Comparison of ENCODE assay signal across 15 mouse cellular contexts in the genomic region with DNA sequence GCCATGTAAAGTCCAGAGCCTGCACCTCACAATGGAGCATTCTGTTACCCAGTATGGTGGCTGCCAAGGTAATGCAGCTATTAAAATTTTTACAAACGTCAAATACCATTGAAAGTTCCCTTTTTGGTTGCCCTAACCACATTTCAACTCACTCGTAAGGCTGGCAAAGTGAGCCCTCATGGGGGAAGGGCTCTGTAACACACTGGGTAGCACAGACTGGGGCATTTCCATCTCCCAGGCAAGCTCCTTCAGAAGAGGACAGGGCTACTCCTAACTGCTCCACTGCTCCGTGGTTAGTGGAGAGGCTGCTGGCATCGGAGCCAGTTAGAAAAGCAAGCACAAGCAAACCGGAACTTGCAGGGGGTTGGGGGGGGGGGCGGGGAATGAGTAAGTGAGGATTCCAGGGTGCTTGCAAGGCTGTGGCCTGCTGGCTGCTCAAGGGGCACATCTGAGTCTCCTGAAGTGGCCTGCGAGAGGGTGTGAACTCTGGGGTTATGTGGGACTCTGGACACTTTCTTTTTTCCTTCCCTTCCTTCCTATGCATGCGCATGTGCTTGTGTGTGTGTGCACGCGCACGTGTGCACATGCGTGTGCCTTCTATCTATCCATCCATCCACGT.
A peak's percentile ranks its signal among the peaks of the same experiment; 100 is the strongest.
DNase-seq lines count a peak whose midpoint lies in the region; ATAC-seq and TF ChIP-seq lines count a peak whose summit lies in the region.
"Had no signal": no experiment of that assay in that cellular context is flagged by ENCODE, and none has a peak within 500 bp of the region (broad histone marks: within the 10 kb centered on the region; RNA-seq: fewer than 3 reads in every experiment).

No protein-coding gene starts in this region.

- H3K4me2 ChIP-seq in hindbrain, embryonic 13.5 days: no peak overlapping the region
- no peak overlapping the region for H3K4me2 ChIP-seq in hindbrain, embryonic 12.5 days (replicated peaks)
- no peak overlapping the region for H3K4me2 ChIP-seq in CH12.LX (ENCODE audit: insufficient read depth, low read depth, poor library complexity, severe bottlenecking)
- H3K4me2 ChIP-seq in embryonic facial prominence, embryonic 13.5 days: no peak overlapping the region; the same call in 1 of the 2 replicates
- no peak overlapping the region for H3K4me2 ChIP-seq in limb, embryonic 11.5 days (ENCODE audit: low read depth, severe bottlenecking)
- H3K4me2 ChIP-seq in neural tube, embryonic 15.5 days: no peak overlapping the region
- H3K4me2 ChIP-seq: heart, embryonic 15.5 days; intestine, embryonic 15.5 days; liver, embryonic 15.5 days; neural tube, embryonic 13.5 days had no signal

- no peak overlapping the region for H3K4me3 ChIP-seq in hindbrain, embryonic 13.5 days
- H3K4me3 ChIP-seq in hindbrain, embryonic 12.5 days: no peak overlapping the region
- H3K4me3 ChIP-seq in CH12.LX (replicated peaks in 1 of 3; ENCODE audit: low read depth in 2 of 3, low read length in 2 of 3, poor library complexity in 1 of 3): no peak overlapping the region
- H3K4me3 ChIP-seq in embryonic facial prominence, embryonic 13.5 days: no peak overlapping the region
- no peak overlapping the region for H3K4me3 ChIP-seq in limb, embryonic 11.5 days (ENCODE audit: low read depth, low read length)
- no peak overlapping the region for H3K4me3 ChIP-seq in neural tube, embryonic 15.5 days (replicated peaks)
- H3K4me3 ChIP-seq: heart, embryonic 15.5 days; intestine, embryonic 15.5 days; liver, embryonic 15.5 days; neural tube, embryonic 13.5 days had no signal

- dilution Hi-C loops in CH12.LX (cut with MboI; ENCODE audit: extremely low pct_ligation_motif_present, extremely low pct_unique_long_range_greater_than_20kb, low sequenced_read_pairs): no loop called here

- 61% methylated on average over 13 of the region's 13 CpGs for WGBS in hindbrain, embryonic 13.5 days
- 56% methylated on average over 13 of the region's 13 CpGs for WGBS in hindbrain, embryonic 12.5 days
- 46% methylated on average over 13 of the region's 13 CpGs for WGBS in embryonic facial prominence, embryonic 13.5 days
- 46% methylated on average over 13 of the region's 13 CpGs for WGBS in limb, embryonic 11.5 days
- 58% methylated on average over 13 of the region's 13 CpGs for WGBS in neural tube, embryonic 15.5 days

- peak overlapping the region; percentile 40; the same call in 1 of the 2 replicates for H3K27ac ChIP-seq in hindbrain, embryonic 13.5 days
- H3K27ac ChIP-seq in hindbrain, embryonic 12.5 days: no peak overlapping the region; the same call in 1 of the 2 replicates
- no peak overlapping the region for H3K27ac ChIP-seq in CH12.LX (ENCODE audit: insufficient read depth, low read depth)
- H3K27ac ChIP-seq in embryonic facial prominence, embryonic 13.5 days: peak overlapping the region; percentile 22; the same call in 1 of the 2 replicates
- H3K27ac ChIP-seq in limb, embryonic 11.5 days (replicated peaks; ENCODE audit: low read depth, low read length): peak overlapping the region; percentile 81; the same call in 1 of the 2 replicates
- H3K27ac ChIP-seq in neural tube, embryonic 15.5 days (replicated peaks): no peak overlapping the region; the same call in 1 of the 2 replicates
- H3K27ac ChIP-seq: heart, embryonic 15.5 days; intestine, embryonic 15.5 days; liver, embryonic 15.5 days had no signal

- TF ChIP-seq EP300 in CH12.LX (IDR thresholded peaks at IDR 0.05; ENCODE audit: low read length): no peak

- no peak for TF ChIP-seq POLR2A in CH12.LX (IDR thresholded peaks at IDR 0.05; ENCODE audit: low read depth, low read length)

- no peaks in the 10 kb centered on the region for H3K36me3 ChIP-seq in hindbrain, embryonic 13.5 days
- no peaks in the 10 kb centered on the region for H3K36me3 ChIP-seq in hindbrain, embryonic 12.5 days
- H3K36me3 ChIP-seq in CH12.LX (replicated peaks in 1 of 2; ENCODE audit: control insufficient read depth in 1 of 2, insufficient read depth in 1 of 2, low read length in 1 of 2): no peaks in the 10 kb centered on the region
- H3K36me3 ChIP-seq in embryonic facial prominence, embryonic 13.5 days: no peaks in the 10 kb centered on the region
- no peaks in the 10 kb centered on the region for H3K36me3 ChIP-seq in limb, embryonic 11.5 days (ENCODE audit: control insufficient read depth, insufficient read depth, low read length)
- H3K36me3 ChIP-seq in neural tube, embryonic 15.5 days: no peaks in the 10 kb centered on the region
- H3K36me3 ChIP-seq: heart, embryonic 15.5 days; intestine, embryonic 15.5 days; liver, embryonic 15.5 days; neural tube, embryonic 13.5 days had no signal

- H3K9me3 ChIP-seq in hindbrain, embryonic 13.5 days: no peaks in the 10 kb centered on the region
- H3K9me3 ChIP-seq in hindbrain, embryonic 12.5 days (replicated peaks): no peaks in the 10 kb centered on the region
- H3K9me3 ChIP-seq in CH12.LX (replicated peaks; ENCODE audit: low read length): no peaks in the 10 kb centered on the region
- no peaks in the 10 kb centered on the region for H3K9me3 ChIP-seq in embryonic facial prominence, embryonic 13.5 days
- no peaks in the 10 kb centered on the region for H3K9me3 ChIP-seq in limb, embryonic 11.5 days (ENCODE audit: control insufficient read depth, low read length)
- H3K9me3 ChIP-seq in neural tube, embryonic 15.5 days (replicated peaks): no peaks in the 10 kb centered on the region
- H3K9me3 ChIP-seq: heart, embryonic 15.5 days; intestine, embryonic 15.5 days; liver, embryonic 15.5 days; neural tube, embryonic 13.5 days had no signal

- peak; percentile 28 for DNase-seq in CH12.LX (ENCODE audit: extremely low read depth)
- DNase-seq in limb, embryonic 11.5 days (ENCODE audit: low spot score): no peak
- no peak for DNase-seq in urinary bladder, adult 18-20 months (ENCODE audit: low spot score in 2 of 2)
- no peak for DNase-seq in kidney, adult 8-10 months
- DNase-seq: adrenal gland, postnatal 36 days; cerebellum, adult 18-20 months; midbrain, embryonic 14.5 days had no signal

- H3K79me2 ChIP-seq in CH12.LX (replicated peaks; ENCODE audit: control insufficient read depth, extremely low read depth, insufficient read depth, poor library complexity, severe bottlenecking): no peaks in the 10 kb centered on the region

- no peaks in the 10 kb centered on the region for H3K27me3 ChIP-seq in hindbrain, embryonic 13.5 days
- no peaks in the 10 kb centered on the region; the same call in 1 of the 2 replicates for H3K27me3 ChIP-seq in hindbrain, embryonic 12.5 days
- no peaks in the 10 kb centered on the region for H3K27me3 ChIP-seq in CH12.LX (replicated peaks)
- 0 out of 2 replicates have a peak, but pooled peaks cover 9% of the 10 kb centered on the region for H3K27me3 ChIP-seq in embryonic facial prominence, embryonic 13.5 days
- no peaks in the 10 kb centered on the region for H3K27me3 ChIP-seq in limb, embryonic 11.5 days (ENCODE audit: control insufficient read depth, insufficient read depth, low read length)
- H3K27me3 ChIP-seq in neural tube, embryonic 15.5 days (replicated peaks): no peaks in the 10 kb centered on the region
- H3K27me3 ChIP-seq: heart, embryonic 15.5 days; intestine, embryonic 15.5 days; liver, embryonic 15.5 days; neural tube, embryonic 13.5 days had no signal

- ATAC-seq in hindbrain, embryonic 13.5 days (ENCODE audit: low FRiP score): no peak
- ATAC-seq in hindbrain, embryonic 12.5 days (ENCODE audit: low FRiP score): no peak
- ATAC-seq in embryonic facial prominence, embryonic 13.5 days (ENCODE audit: insufficient number of reproducible peaks, insufficient read depth, low FRiP score, low TSS enrichment, low read depth): no peak
- no peak for ATAC-seq in limb, embryonic 11.5 days (ENCODE audit: insufficient number of reproducible peaks, low FRiP score, low TSS enrichment, low read depth)
- no peak for ATAC-seq in neural tube, embryonic 15.5 days (ENCODE audit: low FRiP score)
- ATAC-seq: intestine, embryonic 15.5 days had no signal

- in situ Hi-C loops in CH12.LX (cut with MboI; ENCODE audit: low pct_ligation_motif_present, low pct_unique_long_range_greater_than_20kb, low sequenced_read_pairs): no loop called here

- H3K9ac ChIP-seq in hindbrain, embryonic 13.5 days: no peak overlapping the region
- no peak overlapping the region for H3K9ac ChIP-seq in hindbrain, embryonic 12.5 days
- H3K9ac ChIP-seq in CH12.LX (ENCODE audit: insufficient read depth, low read depth): no peak overlapping the region
- H3K9ac ChIP-seq in embryonic facial prominence, embryonic 13.5 days: no peak overlapping the region
- no peak overlapping the region for H3K9ac ChIP-seq in limb, embryonic 11.5 days (ENCODE audit: low read length)
- no peak overlapping the region for H3K9ac ChIP-seq in neural tube, embryonic 15.5 days (replicated peaks)
- H3K9ac ChIP-seq: heart, embryonic 15.5 days; intestine, embryonic 15.5 days; liver, embryonic 15.5 days had no signal

- H3K4me1 ChIP-seq in hindbrain, embryonic 13.5 days (replicated peaks): peaks cover 47% of the 10 kb centered on the region
- peaks cover 40% of the 10 kb centered on the region for H3K4me1 ChIP-seq in hindbrain, embryonic 12.5 days
- H3K4me1 ChIP-seq in CH12.LX (ENCODE audit: control insufficient read depth in 1 of 2, insufficient read depth in 2 of 2): peaks cover 0 to 20% of the 10 kb centered on the region in 2 experiments; a peak in 2 of 4 replicates
- H3K4me1 ChIP-seq in embryonic facial prominence, embryonic 13.5 days: peaks cover 49% of the 10 kb centered on the region
- peaks cover 42% of the 10 kb centered on the region for H3K4me1 ChIP-seq in limb, embryonic 11.5 days (ENCODE audit: control insufficient read depth, insufficient read depth, low read length)
- H3K4me1 ChIP-seq in neural tube, embryonic 15.5 days: peaks cover 46% of the 10 kb centered on the region
- H3K4me1 ChIP-seq: heart, embryonic 15.5 days; liver, embryonic 15.5 days had no signal

- no peak for TF ChIP-seq CTCF in CH12.LX (conservative IDR thresholded peaks at IDR 0.05 in 1 of 2, IDR thresholded peaks at IDR 0.05 in 1 of 2; ENCODE audit: low read depth in 2 of 2, low read length in 2 of 2)

- no peak for TF ChIP-seq RAD21 in CH12.LX (IDR thresholded peaks at IDR 0.05; ENCODE audit: low read depth, low read length)

TF ChIP-seq in CH12.LX, 34 proteins besides CTCF, POLR2A, EP300 and RAD21:
- TF ChIP-seq NRF1 (IDR thresholded peaks at IDR 0.05; ENCODE audit: low read depth, low read length) (no peak), SMC3 (IDR thresholded peaks at IDR 0.05; ENCODE audit: low read depth, low read length) (no peak), POLR2AphosphoS2 (IDR thresholded peaks at IDR 0.05; ENCODE audit: low read depth, low read length) (no peak), UBTF (IDR thresholded peaks at IDR 0.05; ENCODE audit: low read depth, low read length) (no peak)

Comparison
In these comparisons a context has a peak if more than half of its experiments do, and no peak if none do; other contexts are left out.
1. H3K27ac ChIP-seq: peak in hindbrain, embryonic 13.5 days (single experiment), embryonic facial prominence, embryonic 13.5 days (single experiment) and limb, embryonic 11.5 days (single experiment); none in hindbrain, embryonic 12.5 days (single experiment), CH12.LX (single experiment) and neural tube, embryonic 15.5 days (single experiment).